In genomic region chr10:79684770-79685600, GRCm38 (mm10) we compare ENCODE assay signal across 1 mouse cellular context.
TF ChIP-seq lines count a peak whose summit lies in the region.

No protein-coding gene starts in this region.

TF ChIP-seq in CH12.LX, 34 proteins besides CTCF, POLR2A, EP300 and RAD21:
- TF ChIP-seq ETS1 (conservative IDR thresholded peaks at IDR 0.05; ENCODE audit: low read depth, low read length) = no peak
- no peak for TF ChIP-seq IRF4 (IDR thresholded peaks at IDR 0.05; ENCODE audit: low read depth, low read length)
